Mouse (Mus musculus) adrenal gland, adult 18-20 months (tissue): ENCODE data around the gene Chchd10. TPM values are rescaled to one million over a fixed set of nuclear protein-coding genes. Genes with fewer than 3 reads are reported as not detected.
A peak's percentile ranks its signal among the peaks of the same experiment; 100 is the strongest.
"Not testable (repeated sequence)": the region's sequence is repeated elsewhere in the genome, so short reads cannot be mapped to it uniquely, and the experiment has no call there.

ENCODE experiments used
- DNase-seq, 2 experiments: peaks; one replicate each; pipeline ENCODE4 v3.0.0; 2021 to 2022; ENCODE audit warnings: low spot score in 2 of 2
- long read RNA-seq, 2 experiments: library from polyadenylated mRNA; stranded (forward); transcript quantifications; one replicate each; pipeline ENCODE4 v2.0.0; 2021
- total RNA-seq, 2 experiments: library from RNA; stranded (reverse); gene quantifications; 1 replicate in 1 of 2; 2 replicates in 1 of 2; pipeline ENCODE4 v1.2.3; 2021

The Chchd10 gene
- total RNA-seq = 1,000 to 10,000 TPM in 1 of 2 experiments, 100 to 1,000 TPM in 1; 918 to 1,521 TPM
- long read RNA-seq, experiment 1, transcript Chchd10-201 (4 exons, 939 nt) = major isoform, 363 of 382 reads
- long read RNA-seq, experiment 1, partial matches to known transcripts = 11 of 382 reads
- long read RNA-seq, experiment 1, other reads (novel, unspliced or antisense) = 6 of 382 reads
- long read RNA-seq, experiment 2, transcript Chchd10-202 (2 exons, 405 nt) = minor isoform, 8 of 1,081 reads
- long read RNA-seq, experiment 2, transcript Chchd10-201 (4 exons, 939 nt) = major isoform, 1,012 of 1,081 reads
- long read RNA-seq, experiment 2, partial matches to known transcripts = 52 of 1,081 reads
- long read RNA-seq, experiment 2, other reads (novel, unspliced or antisense) = 9 of 1,081 reads

GRCm38 (mm10) chr10:75932891-75933290, at the start of gene Chchd10:
Chchd10 (plus strand) TSS chr10:75933130.
- no peak for DNase-seq

GRCm38 (mm10) chr10:75883232-75883552, 49.7 kb upstream of the Chchd10 start:
- peak; percentile 43 to 66 for DNase-seq

- no peak for DNase-seq
These were observed 48.2 kb upstream of the Chchd10 start for GRCm38 (mm10) chr10:75884742-75885141.

- not testable (repeated sequence) for DNase-seq
These were observed 45.4 kb upstream of the Chchd10 start for GRCm38 (mm10) chr10:75887504-75887903.

GRCm38 (mm10) chr10:75889406-75890153, 43.4 kb upstream of the Chchd10 start:
- no peak for DNase-seq

- peak; percentile 82 to 83 for DNase-seq
These were observed 39.7 kb upstream of the Chchd10 start, which contains the start of gene Derl3 for GRCm38 (mm10) chr10:75893089-75893750. Derl3 (plus strand) TSS chr10:75893413.

GRCm38 (mm10) chr10:75894601-75895000, 38.3 kb upstream of the Chchd10 start:
- DNase-seq = no peak

GRCm38 (mm10) chr10:75895730-75896129, 37.2 kb upstream of the Chchd10 start:
- no peak for DNase-seq

GRCm38 (mm10) chr10:75896208-75896607, 36.7 kb upstream of the Chchd10 start:
- DNase-seq = no peak

GRCm38 (mm10) chr10:75897373-75897772, 35.6 kb upstream of the Chchd10 start:
- peak; percentile 70 to 83 for DNase-seq

- no peak for DNase-seq
These were observed 34.8 kb upstream of the Chchd10 start for GRCm38 (mm10) chr10:75898039-75898564.

- peak; percentile 33 to 43 for DNase-seq
These were observed 34.1 kb upstream of the Chchd10 start for GRCm38 (mm10) chr10:75898846-75899245.

GRCm38 (mm10) chr10:75904391-75904790, 28.5 kb upstream of the Chchd10 start:
- DNase-seq = no peak

GRCm38 (mm10) chr10:75906882-75907281, 26.0 kb upstream of the Chchd10 start:
- no peak for DNase-seq

GRCm38 (mm10) chr10:75910698-75911097, 22.2 kb upstream of the Chchd10 start:
- no peak for DNase-seq

- no peak for DNase-seq
These were observed 19.8 kb upstream of the Chchd10 start for GRCm38 (mm10) chr10:75913013-75913589.

- DNase-seq = no peak
These were observed 17.4 kb upstream of the Chchd10 start for GRCm38 (mm10) chr10:75915557-75915956.

- DNase-seq = no peak
These were observed 16.1 kb upstream of the Chchd10 start for GRCm38 (mm10) chr10:75916840-75917239.

GRCm38 (mm10) chr10:75919026-75919425, 13.9 kb upstream of the Chchd10 start:
- no peak for DNase-seq

GRCm38 (mm10) chr10:75921026-75921725, 11.8 kb upstream of the Chchd10 start, which contains the start of gene Smarcb1:
Smarcb1 (minus strand) TSS chr10:75921617.
- DNase-seq = peak; percentile 92 to 94
